Mouse (Mus musculus) left cerebral cortex, adult 8-10 months (tissue): ENCODE measurements around the gene Mpv17l2. TPM values are rescaled to one million over a fixed set of nuclear protein-coding genes. Genes with fewer than 3 reads are reported as not detected.

Experiments
- DNase-seq, 2 experiments: peaks; one replicate each; pipeline ENCODE4 v3.0.0; 2022; ENCODE audit warnings: low spot score in 2 of 2
- microRNA-seq, 2 experiments: library from miRNA; unstranded; fragments of <30 nt; microRNA quantifications; one replicate each; pipeline ENCODE4 v1.2.0; 2022
- total RNA-seq, 4 experiments: library from RNA; stranded (reverse); gene quantifications; 2 replicates each; pipeline ENCODE4 v1.2.4; 2022

Gene Mpv17l2
- total RNA-seq, 4 experiments from 2014 or later, result 31.0 to 39.0 (median 32.8) TPM

GRCm38 (mm10) chr8:70724216-70724615, 36.5 kb downstream of the Mpv17l2 start:
- no peak for DNase-seq

GRCm38 (mm10) chr8:70723486-70724210, 37.1 kb downstream of the Mpv17l2 start, which contains the start of gene Pde4c:
Pde4c (plus strand) TSS chr8:70723720.
- DNase-seq, result no peak

- DNase-seq, result no peak
Measured at GRCm38 (mm10) chr8:70721601-70722000, 39.1 kb downstream of the Mpv17l2 start.

GRCm38 (mm10) chr8:70720739-70721138, 40.0 kb downstream of the Mpv17l2 start:
- peak in 1 of 2 experiments; percentile 86 for DNase-seq

- no peak for DNase-seq
Measured at GRCm38 (mm10) chr8:70719796-70720270, 40.9 kb downstream of the Mpv17l2 start.

GRCm38 (mm10) chr8:70718297-70718696, 42.4 kb downstream of the Mpv17l2 start, which contains the start of gene Gm3336:
Gm3336 (plus strand) TSS chr8:70718543.
- peak in 1 of 2 experiments; percentile 48 for DNase-seq

GRCm38 (mm10) chr8:70716521-70717400, 44.0 kb downstream of the Mpv17l2 start:
- DNase-seq, result no peak

- DNase-seq, result no peak
Measured at GRCm38 (mm10) chr8:70715086-70715485, 45.7 kb downstream of the Mpv17l2 start.

- no peak for DNase-seq
Measured at GRCm38 (mm10) chr8:70713991-70714390, 46.8 kb downstream of the Mpv17l2 start.

- DNase-seq, result no peak
Measured at GRCm38 (mm10) chr8:70711041-70711440, 49.7 kb downstream of the Mpv17l2 start.

- no peak for DNase-seq
Measured at GRCm38 (mm10) chr8:70710296-70710695, 50.5 kb downstream of the Mpv17l2 start.

GRCm38 (mm10) chr8:70709794-70710193, 51.0 kb downstream of the Mpv17l2 start:
- DNase-seq, result no peak

Small RNA genes lying within 50 kb of the gene (microRNA-seq; reads per million reads assigned to microRNA genes)
- 9.7 to 15.6 reads per million in 2 experiments for gene Mir7240

Other genes with a start within 250 kb of the Mpv17l2 start
- 100 to 1,000 TPM; 419 to 440 (median 422) TPM for gene Fkbp8, start 233.2 kb downstream of the Mpv17l2 start, total RNA-seq
- 10 to 100 TPM; 43.0 to 52.5 (median 47.1) TPM for gene Kxd1, start 233.0 kb downstream of the Mpv17l2 start, total RNA-seq
- gene Ell, start 221.5 kb downstream of the Mpv17l2 start, total RNA-seq, result 10 to 100 TPM; 17.6 to 25.3 (median 19.2) TPM
- 10 to 100 TPM; 54.5 to 60.3 (median 56.5) TPM for gene Isyna1, start 166.6 kb downstream of the Mpv17l2 start, total RNA-seq
- gene Ssbp4, start 152.1 kb downstream of the Mpv17l2 start, total RNA-seq, result 100 to 1,000 TPM; 211 to 248 (median 234) TPM
- 1 to 10 TPM in 1 of 4 experiments, under 1 TPM in 3; 0.55 to 1.3 (median 0.87) TPM for gene Lrrc25, start 144.8 kb downstream of the Mpv17l2 start, total RNA-seq
- not detected for gene Gdf15, start 128.5 kb downstream of the Mpv17l2 start, total RNA-seq
- gene Pgpep1, start 100.6 kb downstream of the Mpv17l2 start, total RNA-seq, result 10 to 100 TPM; 11.2 to 17.0 (median 13.4) TPM
- 10 to 100 TPM; 61.5 to 65.0 (median 63.0) TPM for gene Lsm4, start 87.7 kb downstream of the Mpv17l2 start, total RNA-seq
- gene Jund, start 62.0 kb downstream of the Mpv17l2 start, total RNA-seq, result 100 to 1,000 TPM; 206 to 222 (median 214) TPM
- under 1 TPM in 1 of 4 experiments, not detected in 3; 0.07 TPM for gene Iqcn, start 57.5 kb downstream of the Mpv17l2 start, total RNA-seq
- not detected for gene Gm3336, start 42.4 kb downstream of the Mpv17l2 start, total RNA-seq
- gene Pde4c, start 37.2 kb downstream of the Mpv17l2 start, total RNA-seq, result 1 to 10 TPM; 1.7 to 2.8 (median 2.2) TPM
- gene Rab3a, start 6.3 kb downstream of the Mpv17l2 start, total RNA-seq, result 100 to 1,000 TPM; 805 to 866 (median 821) TPM
- 100 to 1,000 TPM; 143 to 151 (median 149) TPM for gene Pik3r2, start 15.8 kb upstream of the Mpv17l2 start, total RNA-seq
- 100 to 1,000 TPM; 276 to 316 (median 288) TPM for gene Mast3, start 44.1 kb upstream of the Mpv17l2 start, total RNA-seq
- gene Il12rb1, start 47.5 kb upstream of the Mpv17l2 start, total RNA-seq, result 1 to 10 TPM in 2 of 4 experiments, under 1 TPM in 2; 0.84 to 1.3 (median 1.0) TPM
- 10 to 100 TPM; 10.9 to 22.7 (median 17.6) TPM for gene Arrdc2, start 78.8 kb upstream of the Mpv17l2 start, total RNA-seq
- 10 to 100 TPM; 15.7 to 28.6 (median 17.7) TPM for gene Kcnn1, start 102.3 kb upstream of the Mpv17l2 start, total RNA-seq
- 10 to 100 TPM; 76.5 to 94.5 (median 85.6) TPM for gene Ccdc124, start 113.0 kb upstream of the Mpv17l2 start, total RNA-seq
- gene Slc5a5, start 131.8 kb upstream of the Mpv17l2 start, total RNA-seq, result 10 to 100 TPM; 10.2 to 11.9 (median 11.5) TPM
- gene Rpl18a, start 136.5 kb upstream of the Mpv17l2 start, total RNA-seq, result 100 to 1,000 TPM; 653 to 769 (median 710) TPM
- 100 to 1,000 TPM in 1 of 4 experiments, 10 to 100 TPM in 3; 89.4 to 101 (median 91.1) TPM for gene Map1s, start 145.0 kb upstream of the Mpv17l2 start, total RNA-seq